Mouse (Mus musculus) testis, adult 2 months (tissue): ENCODE measurements at regions not wholly inside any gene's neighbourhood (a gene's known extent, or its start where the extent isn't known, plus 50 kb on each side); places are given as distances from the start of the nearest gene placed in this dataset.

Experiments
- H3K27ac ChIP-seq: fragments of 200-500 bp; 2 replicates; pipeline ENCODE4 v1.5.1; 2012; ENCODE audit warnings: low read depth, low read length; ENCODE audit not compliant: control insufficient read depth, insufficient read depth
- H3K27me3 ChIP-seq: fragments of 200-500 bp; 2 replicates; pipeline ENCODE4 v1.6.1; 2012; ENCODE audit warnings: mild to moderate bottlenecking, low read length, moderate library complexity; ENCODE audit not compliant: control insufficient read depth, insufficient read depth
- H3K36me3 ChIP-seq: fragments of 200-500 bp; 2 replicates; pipeline ENCODE4 v1.6.1; 2012; ENCODE audit warnings: mild to moderate bottlenecking, low read length; ENCODE audit not compliant: control insufficient read depth, insufficient read depth
- H3K4me1 ChIP-seq: fragments of 200-500 bp; 2 replicates; pipeline ENCODE4 v1.6.1; 2012; ENCODE audit warnings: low read length; ENCODE audit not compliant: control insufficient read depth, insufficient read depth
- H3K4me3 ChIP-seq: fragments of 200-500 bp; 2 replicates; pipeline ENCODE4 v1.5.1; 2012; ENCODE audit warnings: low read depth, mild to moderate bottlenecking, low read length, moderate library complexity, mixed read lengths; ENCODE audit not compliant: control insufficient read depth
- CTCF ChIP-seq: fragments of 200-500 bp; IDR thresholded peaks from 2 replicates; pipeline ENCODE4 v1.5.1; 2012; ENCODE audit warnings: low read depth, mild to moderate bottlenecking, inconsistent platforms, low read length, moderate library complexity; ENCODE audit not compliant: control insufficient read depth, insufficient read depth, insufficient replicate concordance
- POLR2A ChIP-seq: fragments of 200-500 bp; IDR thresholded peaks from 2 replicates; pipeline ENCODE4 v1.6.1; 2012; ENCODE audit warnings: low read depth, mild to moderate bottlenecking, inconsistent platforms, low read length, moderate library complexity; ENCODE audit not compliant: control insufficient read depth

GRCm38 (mm10) chr4:7356202-7356601 is 882.6 kb downstream of the Car8 start:
- H3K27me3 ChIP-seq: no peaks in the 10 kb centered on the region
- no peak for TF ChIP-seq CTCF
- TF ChIP-seq POLR2A: no peak
- H3K36me3 ChIP-seq: no peaks in the 10 kb centered on the region

DNA sequence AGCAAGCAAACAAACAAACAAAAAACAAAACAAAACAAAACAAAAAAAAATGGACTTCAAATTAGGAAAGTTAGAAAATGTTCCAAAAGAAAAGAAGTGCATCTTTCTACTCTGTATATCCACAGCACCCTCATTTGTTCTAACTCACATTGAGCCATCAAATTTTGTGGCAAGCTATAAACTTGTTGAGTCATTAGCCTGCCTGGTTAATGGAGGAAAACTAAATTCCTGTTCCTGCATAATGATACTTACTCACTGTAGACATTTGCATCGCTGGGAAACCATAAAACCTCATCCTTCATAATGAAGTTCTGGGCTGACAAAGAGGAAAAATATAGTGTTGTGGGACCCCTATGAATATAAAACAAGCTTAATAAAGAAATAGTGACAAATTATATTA is 891.5 kb downstream of the Car8 start:
- H3K4me1 ChIP-seq: no peaks in the 10 kb centered on the region
- H3K27ac ChIP-seq: no peak overlapping the region
- H3K36me3 ChIP-seq: no peaks in the 10 kb centered on the region
- TF ChIP-seq POLR2A: no peak
- TF ChIP-seq CTCF: no peak
- H3K27me3 ChIP-seq: no peaks in the 10 kb centered on the region
- H3K4me3 ChIP-seq: no peak overlapping the region

More at GRCm38 (mm10) chr4:7356202-7356601, 882.6 kb downstream of the Car8 start:
- Histone ChIP-seq H3K4me3 (no peak overlapping the region), H3K4me1 (no peaks in the 10 kb centered on the region), H3K27ac (no peak overlapping the region)

DNA sequence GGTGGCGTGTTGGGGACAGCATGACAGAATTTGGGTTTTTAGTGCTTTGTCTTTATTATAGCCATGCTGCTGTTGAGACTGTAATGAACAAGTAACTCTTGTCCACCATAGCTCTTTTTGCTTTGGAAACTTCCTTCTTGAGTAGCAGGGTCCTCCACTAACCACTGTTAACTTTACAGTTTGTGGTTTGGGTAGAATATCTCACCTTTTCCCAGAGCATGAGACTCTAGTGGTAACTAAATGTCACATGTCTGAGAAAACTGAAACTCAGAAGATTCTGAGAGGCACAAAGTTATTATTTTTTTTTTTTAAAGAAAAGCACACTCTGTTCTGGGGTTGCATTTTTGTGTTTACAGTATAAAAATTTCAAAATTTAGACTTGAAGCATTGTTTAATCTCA is 897.7 kb downstream of the Car8 start:
- TF ChIP-seq CTCF (no peak), POLR2A (no peak)

GRCm38 (mm10) chr4:7314261-7314660 is 924.6 kb downstream of the Car8 start:
- H3K4me3 ChIP-seq: no peak overlapping the region
- no peak overlapping the region for H3K27ac ChIP-seq
- no peaks in the 10 kb centered on the region for H3K27me3 ChIP-seq
- H3K4me1 ChIP-seq: no peaks in the 10 kb centered on the region
- H3K36me3 ChIP-seq: no peaks in the 10 kb centered on the region
- TF ChIP-seq POLR2A: no peak
- no peak for TF ChIP-seq CTCF

More for the DNA sequence above, 897.7 kb downstream of the Car8 start:
- Histone ChIP-seq H3K27ac (no peak overlapping the region), H3K36me3 (no peaks in the 10 kb centered on the region), H3K27me3 (no peaks in the 10 kb centered on the region), H3K4me3 (no peak overlapping the region), H3K4me1 (no peaks in the 10 kb centered on the region)

DNA sequence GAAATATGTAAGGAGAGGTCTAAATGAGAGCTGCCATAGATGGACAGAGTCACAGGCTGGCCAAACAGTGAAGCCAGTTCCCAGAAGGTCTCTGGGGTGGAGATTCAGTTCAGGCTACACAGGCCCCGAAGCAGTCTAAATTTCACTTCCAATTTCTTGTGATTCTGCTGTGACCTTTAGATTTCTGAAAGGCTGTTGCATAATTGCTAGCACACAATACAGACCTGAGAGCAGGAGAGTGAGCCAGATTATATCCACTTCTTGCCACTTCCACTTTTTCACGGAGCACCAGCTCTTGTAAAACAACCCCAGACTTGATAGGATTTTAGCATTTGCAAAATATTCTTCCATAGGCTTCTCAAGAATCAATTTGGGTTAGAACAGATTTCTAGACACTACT is 925.6 kb downstream of the Car8 start:
- TF ChIP-seq POLR2A (no peak), CTCF (no peak)
- Histone ChIP-seq H3K27me3 (no peaks in the 10 kb centered on the region), H3K4me1 (no peaks in the 10 kb centered on the region), H3K4me3 (no peak overlapping the region), H3K36me3 (no peaks in the 10 kb centered on the region), H3K27ac (no peak overlapping the region)

DNA sequence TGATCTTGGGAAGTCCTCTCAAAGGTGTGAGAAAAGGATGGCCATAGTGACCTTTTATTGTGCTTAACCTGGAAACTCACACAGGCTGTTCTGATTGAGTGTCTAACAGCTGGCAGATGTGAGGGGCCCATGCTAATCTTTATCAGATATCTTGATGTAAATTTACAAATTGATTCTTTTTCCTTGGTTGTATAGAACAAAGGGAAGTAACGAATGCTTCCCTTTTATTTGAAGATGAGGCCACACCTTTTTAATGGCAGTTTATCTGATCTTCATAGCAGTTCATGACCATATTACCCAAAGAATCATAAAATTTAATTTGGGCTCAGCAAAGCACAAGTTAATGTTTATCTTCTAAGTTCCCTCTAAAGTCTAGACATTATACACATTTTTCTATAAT is 926.7 kb downstream of the Car8 start:
- TF ChIP-seq CTCF: no peak
- TF ChIP-seq POLR2A: no peak
- Histone ChIP-seq H3K27ac (no peak overlapping the region), H3K36me3 (no peaks in the 10 kb centered on the region), H3K4me1 (no peaks in the 10 kb centered on the region), H3K4me3 (no peak overlapping the region), H3K27me3 (no peaks in the 10 kb centered on the region)

DNA sequence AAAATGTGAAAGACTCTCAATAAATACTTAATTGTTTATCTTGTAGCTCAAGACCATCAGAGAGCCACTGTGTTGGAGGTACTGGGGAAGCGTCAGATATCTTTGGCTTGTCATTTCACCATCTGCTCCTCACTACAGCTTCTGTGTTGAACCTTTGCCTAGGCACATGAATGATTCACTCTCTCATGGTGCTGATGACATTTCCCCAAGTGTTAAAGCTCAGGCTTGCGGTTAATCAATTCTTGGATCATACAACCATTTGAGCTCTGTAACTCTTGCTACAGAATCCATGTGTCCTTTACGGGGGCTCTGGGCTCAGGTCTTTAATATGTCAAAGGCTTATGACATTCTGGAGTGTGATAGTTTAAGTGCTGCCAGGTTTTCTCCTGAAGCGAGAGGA is 969.8 kb downstream of the Car8 start:
- H3K36me3 ChIP-seq: no peaks in the 10 kb centered on the region
- no peaks in the 10 kb centered on the region for H3K27me3 ChIP-seq
- TF ChIP-seq POLR2A (no peak), CTCF (no peak)
- no peaks in the 10 kb centered on the region for H3K4me1 ChIP-seq
- H3K4me3 ChIP-seq: no peak overlapping the region
- no peak overlapping the region for H3K27ac ChIP-seq

DNA sequence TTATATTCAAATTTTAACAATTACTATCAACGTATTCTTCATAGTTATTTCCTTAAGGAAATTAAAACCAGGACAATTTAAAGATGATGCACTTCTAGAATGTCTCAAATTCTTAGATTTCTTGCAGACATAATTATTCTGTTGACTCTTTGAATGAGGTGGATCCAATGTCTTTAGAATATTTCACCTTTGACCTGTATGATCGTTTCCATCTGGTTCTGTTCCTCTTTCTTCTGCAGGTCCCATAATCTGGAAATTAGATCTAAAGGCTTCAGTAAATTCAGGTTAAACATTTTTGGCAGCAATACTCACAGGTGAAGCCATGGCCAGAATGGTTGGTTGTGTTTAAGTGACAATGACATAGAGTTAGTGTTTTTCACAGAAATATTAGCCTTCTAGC is 982.4 kb downstream of the Car8 start:
- H3K36me3 ChIP-seq: no peaks in the 10 kb centered on the region
- no peak overlapping the region for H3K4me3 ChIP-seq
- no peak for TF ChIP-seq CTCF
- TF ChIP-seq POLR2A: no peak
- H3K4me1 ChIP-seq: no peaks in the 10 kb centered on the region
- H3K27me3 ChIP-seq: no peaks in the 10 kb centered on the region
- no peak overlapping the region for H3K27ac ChIP-seq
